Mouse (Mus musculus) CD4-positive helper T cell, adult 2 months (primary cell): ENCODE data around the gene Suco.
A peak's percentile ranks its signal among the peaks of the same experiment; 100 is the strongest.

Experiments
- DNase-seq: peaks from one replicate; pipeline ENCODE4 v3.0.0-alpha.2; 2012; ENCODE audit warnings: low read depth, missing footprints, low spot score

Suco gene

GRCm38 (mm10) chr1:161791854-161792686, 84.4 kb downstream of the Suco start:
- no peak for DNase-seq

- DNase-seq, result peak; percentile 88
Observed at GRCm38 (mm10) chr1:161788339-161788738, 88.1 kb downstream of the Suco start, which contains the start of gene Fasl. Fasl (minus strand) TSS chr1:161788495.

- no peak for DNase-seq
Observed at GRCm38 (mm10) chr1:161782725-161783124, 93.8 kb downstream of the Suco start.

- no peak for DNase-seq
Observed at GRCm38 (mm10) chr1:161781594-161781993, 94.9 kb downstream of the Suco start.

GRCm38 (mm10) chr1:161779057-161779456, 97.4 kb downstream of the Suco start:
- DNase-seq, result peak; percentile 70

GRCm38 (mm10) chr1:161775151-161775550, 101.3 kb downstream of the Suco start:
- DNase-seq, result peak; percentile 75

GRCm38 (mm10) chr1:161771293-161771692, 105.2 kb downstream of the Suco start:
- DNase-seq, result no peak

- DNase-seq, result no peak
Observed at GRCm38 (mm10) chr1:161769329-161769728, 107.2 kb downstream of the Suco start.

GRCm38 (mm10) chr1:161767101-161767524, 109.4 kb downstream of the Suco start:
- peak; percentile 88 for DNase-seq

- DNase-seq, result peak; percentile 97
Observed at GRCm38 (mm10) chr1:161766656-161767055, 109.8 kb downstream of the Suco start.
